Mouse (Mus musculus) brain, embryonic 14.5 days (tissue): ENCODE measurements around the gene Megf6. TPM values are rescaled to one million over a fixed set of nuclear protein-coding genes. Genes with fewer than 3 reads are reported as not detected.

Experiments used
- DNase-seq: peaks from one replicate; pipeline ENCODE4 v3.0.0-alpha.2; 2011; ENCODE audit warnings: low read depth
- CTCF ChIP-seq: fragments of 200-500 bp; IDR thresholded peaks from 2 replicates; pipeline ENCODE4 v1.5.1; 2012; ENCODE audit warnings: inconsistent platforms, mild to moderate bottlenecking, moderate library complexity, borderline replicate concordance; ENCODE audit not compliant: insufficient read depth, insufficient read length; ENCODE audit errors: extremely low read depth
- POLR2A ChIP-seq: fragments of 200-500 bp; IDR thresholded peaks from 2 replicates; pipeline ENCODE4 v1.6.1; 2012; ENCODE audit warnings: mild to moderate bottlenecking, inconsistent platforms, borderline replicate concordance; ENCODE audit not compliant: poor library complexity, insufficient read depth, insufficient read length, severe bottlenecking; ENCODE audit errors: extremely low read depth
- polyA plus RNA-seq: library from polyadenylated mRNA; depleted of rRNA; stranded (reverse); fragments of >200 nt; gene quantifications from 2 replicates; pipeline ENCODE4 v1.2.3, GENCODE M21; 2012

Gene Megf6
- polyA plus RNA-seq, 1 experiment = 21.0 TPM

- peak; percentile 99 for DNase-seq
- TF ChIP-seq POLR2A (peak; percentile 97), CTCF (no peak)
These were observed 9.8 kb upstream of the Megf6 start, which contains the start of gene Tprgl for GRCm38 (mm10) chr4:154160538-154161390. Tprgl (minus strand) TSS chr4:154160666.

GRCm38 (mm10) chr4:154163296-154163695 is 7.2 kb upstream of the Megf6 start:
- TF ChIP-seq CTCF = peak; percentile 94
- TF ChIP-seq POLR2A = no peak
- DNase-seq = peak; percentile 83

GRCm38 (mm10) chr4:154167053-154167452 is 3.5 kb upstream of the Megf6 start:
- TF ChIP-seq CTCF = peak; percentile 69
- no peak for TF ChIP-seq POLR2A
- DNase-seq = peak; percentile 43

GRCm38 (mm10) chr4:154170021-154170420 is 509 bp upstream of the Megf6 start:
- DNase-seq = no peak
- TF ChIP-seq CTCF (no peak), POLR2A (no peak)

GRCm38 (mm10) chr4:154171151-154171930 is 811 bp downstream of the Megf6 start:
- DNase-seq = peak; percentile 44
- no peak for TF ChIP-seq POLR2A
- TF ChIP-seq CTCF = no peak

GRCm38 (mm10) chr4:154171931-154172604 is 1.5 kb downstream of the Megf6 start:
- no peak for DNase-seq
- TF ChIP-seq CTCF (no peak), POLR2A (no peak)

- no peak for TF ChIP-seq POLR2A
- TF ChIP-seq CTCF = no peak
- no peak for DNase-seq
These were observed 6.7 kb downstream of the Megf6 start for GRCm38 (mm10) chr4:154177257-154177656.

- no peak for TF ChIP-seq CTCF
- no peak for TF ChIP-seq POLR2A
- DNase-seq = no peak
These were observed 10.5 kb downstream of the Megf6 start for GRCm38 (mm10) chr4:154181001-154181400.

GRCm38 (mm10) chr4:154183566-154183965 is 13.0 kb downstream of the Megf6 start:
- no peak for TF ChIP-seq CTCF
- no peak for TF ChIP-seq POLR2A
- DNase-seq = no peak

GRCm38 (mm10) chr4:154185001-154185400 is 14.5 kb downstream of the Megf6 start:
- TF ChIP-seq CTCF (no peak), POLR2A (no peak)
- no peak for DNase-seq

- no peak for TF ChIP-seq POLR2A
- TF ChIP-seq CTCF = no peak
- no peak for DNase-seq
These were observed 15.5 kb downstream of the Megf6 start for GRCm38 (mm10) chr4:154186002-154186537.

- TF ChIP-seq CTCF = no peak
- TF ChIP-seq POLR2A = no peak
- no peak for DNase-seq
These were observed 18.4 kb downstream of the Megf6 start for GRCm38 (mm10) chr4:154188948-154189347.
